Mouse (Mus musculus) gastrocnemius, postnatal 10 days (tissue): ENCODE measurements around the gene Sdad1. TPM values are rescaled to one million over a fixed set of nuclear protein-coding genes. Genes with fewer than 3 reads are reported as not detected.

Experiments used
- DNase-seq: peaks from one replicate; pipeline ENCODE4 v3.0.0; 2021; ENCODE audit warnings: mixed read lengths
- total RNA-seq, 2 experiments: library from RNA; stranded (reverse); gene quantifications; 2 replicates each; pipeline ENCODE4 v1.2.3; 2021

Sdad1 gene
- total RNA-seq, 2 experiments from 2014 or later, result 20.3 to 20.8 TPM

- DNase-seq, result peak; percentile 94
Measured at GRCm38 (mm10) chr5:92312046-92312715, 1.9 kb upstream of the Sdad1 start.

DNA sequence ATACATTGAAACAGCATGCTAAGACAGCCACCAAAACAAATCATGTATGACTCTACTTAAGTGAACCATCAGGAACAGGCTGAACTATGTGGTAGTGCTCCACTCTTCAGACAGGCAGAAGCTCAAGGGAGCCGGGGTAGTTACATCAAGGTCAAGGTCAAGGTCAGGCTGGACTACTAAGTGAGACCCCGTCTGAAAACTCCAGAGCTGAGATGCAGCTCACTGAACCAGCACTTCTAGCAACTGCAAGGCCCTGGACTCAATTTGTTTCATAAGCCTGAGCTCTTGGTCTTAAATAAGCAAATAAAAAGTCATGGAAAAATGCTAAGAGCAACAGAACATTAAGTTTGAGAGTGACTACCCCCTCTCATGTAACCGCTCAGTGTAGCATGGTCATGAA, 6.0 kb downstream of the Sdad1 start:
- DNase-seq, result no peak

GRCm38 (mm10) chr5:92302149-92302840, 8.0 kb downstream of the Sdad1 start:
- no peak for DNase-seq

- no peak for DNase-seq
Measured at GRCm38 (mm10) chr5:92294525-92294924, 15.8 kb downstream of the Sdad1 start.

DNA sequence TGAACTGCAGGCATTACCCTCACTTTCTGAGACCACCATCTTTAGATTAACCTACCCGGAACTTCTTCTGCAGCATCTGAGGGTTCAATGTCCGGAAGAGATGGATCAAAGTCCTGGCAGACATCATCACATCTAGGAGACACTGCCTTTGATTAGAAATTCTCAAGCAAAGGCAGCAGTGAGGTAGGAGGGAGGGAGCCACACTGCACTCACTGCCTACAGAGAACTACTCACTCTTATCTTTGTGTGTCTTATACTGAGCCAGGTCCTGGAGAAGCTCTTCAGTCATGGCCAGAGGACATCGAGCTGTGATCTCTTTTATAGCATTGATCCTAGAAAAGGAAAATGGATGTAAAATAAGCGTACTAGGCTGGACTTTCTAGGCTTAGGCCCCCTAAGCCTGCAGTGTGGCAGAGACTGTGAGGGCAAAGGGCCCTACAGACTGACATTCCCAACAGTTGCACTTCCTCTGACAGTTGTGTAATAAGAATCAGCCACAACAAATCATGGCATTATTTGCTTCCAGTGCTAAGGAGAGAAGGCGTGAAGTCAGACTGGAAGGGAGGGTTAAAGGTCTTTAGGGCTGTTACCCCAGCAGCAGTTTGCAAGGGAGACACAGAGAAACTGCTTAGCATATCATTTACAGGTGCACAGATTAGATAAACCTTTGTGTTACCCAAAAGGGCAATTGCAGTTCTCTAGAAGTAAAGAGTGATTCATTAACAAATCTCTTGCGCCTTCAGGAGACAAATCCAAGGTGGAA, 18.4 kb downstream of the Sdad1 start:
- no peak for DNase-seq

GRCm38 (mm10) chr5:92287840-92288239, 22.4 kb downstream of the Sdad1 start:
- no peak for DNase-seq

DNA sequence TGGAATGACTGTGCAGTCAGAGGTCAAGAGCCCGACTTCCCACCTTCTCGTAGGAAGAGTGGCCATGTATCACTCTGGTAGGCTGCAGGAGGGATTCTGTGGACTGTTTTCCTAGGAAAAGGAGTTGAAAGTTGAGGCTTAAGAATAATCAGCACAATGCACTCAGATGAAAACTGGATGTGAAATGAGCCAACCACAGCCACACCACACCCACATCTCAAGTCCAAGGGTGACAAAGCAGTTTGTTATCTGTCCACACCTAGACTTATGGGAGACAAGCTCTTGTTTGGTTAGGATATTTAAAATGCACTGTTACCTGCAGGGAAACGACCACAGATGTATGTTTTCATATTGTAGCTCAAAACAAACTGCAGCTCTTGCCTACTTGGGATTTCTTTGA, 27.2 kb downstream of the Sdad1 start:
- no peak for DNase-seq

GRCm38 (mm10) chr5:92282571-92282970, 27.7 kb downstream of the Sdad1 start:
- peak; percentile 47 for DNase-seq

GRCm38 (mm10) chr5:92278942-92279537, 31.2 kb downstream of the Sdad1 start:
- no peak for DNase-seq

GRCm38 (mm10) chr5:92277437-92278394, 32.6 kb downstream of the Sdad1 start, which contains the start of gene Naaa:
Gene Naaa, minus strand, starts transcription at chr5:92278170.
- DNase-seq, result peak; percentile 82

DNA sequence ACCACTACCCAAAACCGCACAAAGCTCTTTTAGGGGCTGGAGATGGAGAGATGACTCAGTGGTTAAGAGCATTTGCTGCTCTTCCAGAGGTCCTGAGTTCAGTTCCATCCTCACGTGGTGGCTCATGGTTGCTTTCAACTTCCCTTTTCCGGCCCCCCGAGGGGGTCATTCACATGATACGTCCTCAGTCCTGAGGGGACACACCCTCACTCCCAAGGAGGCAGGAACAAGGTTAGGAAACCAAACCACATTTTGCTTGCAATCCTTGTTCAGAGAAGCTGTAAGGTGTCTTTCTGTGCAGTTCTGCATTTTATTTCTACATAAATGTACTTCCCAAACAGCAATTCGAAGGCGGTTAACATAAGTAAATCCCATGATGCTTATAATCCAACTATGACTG, 39.8 kb downstream of the Sdad1 start:
- no peak for DNase-seq

- DNase-seq, result peak; percentile 49
Measured at GRCm38 (mm10) chr5:92263761-92264359, 46.4 kb downstream of the Sdad1 start.

DNA sequence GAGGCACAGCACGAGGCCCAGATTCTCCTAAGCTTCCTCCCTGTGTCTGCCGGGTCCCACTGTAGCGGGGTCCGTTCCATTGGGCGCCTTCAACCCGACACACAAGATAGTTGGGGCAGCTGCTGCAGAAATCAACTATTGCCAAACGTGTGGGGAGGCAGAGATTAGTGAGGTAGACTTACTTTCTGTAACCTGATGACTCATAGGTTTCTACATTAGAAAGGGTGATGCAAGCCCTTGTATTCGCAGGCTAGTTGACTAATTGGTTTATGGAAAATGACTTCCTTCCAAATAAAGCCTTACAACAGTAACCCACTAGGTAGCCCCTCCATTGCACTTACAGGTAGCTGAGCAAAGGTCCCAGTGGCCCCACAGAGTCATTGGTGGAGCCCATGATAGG, 47.6 kb downstream of the Sdad1 start:
- DNase-seq, result no peak

GRCm38 (mm10) chr5:92256218-92256617, 54.1 kb downstream of the Sdad1 start, which contains the start of gene Ppef2:
Gene Ppef2, minus strand, starts transcription at chr5:92256278.
- DNase-seq, result no peak

GRCm38 (mm10) chr5:92254476-92254875, 55.8 kb downstream of the Sdad1 start:
- no peak for DNase-seq

DNA sequence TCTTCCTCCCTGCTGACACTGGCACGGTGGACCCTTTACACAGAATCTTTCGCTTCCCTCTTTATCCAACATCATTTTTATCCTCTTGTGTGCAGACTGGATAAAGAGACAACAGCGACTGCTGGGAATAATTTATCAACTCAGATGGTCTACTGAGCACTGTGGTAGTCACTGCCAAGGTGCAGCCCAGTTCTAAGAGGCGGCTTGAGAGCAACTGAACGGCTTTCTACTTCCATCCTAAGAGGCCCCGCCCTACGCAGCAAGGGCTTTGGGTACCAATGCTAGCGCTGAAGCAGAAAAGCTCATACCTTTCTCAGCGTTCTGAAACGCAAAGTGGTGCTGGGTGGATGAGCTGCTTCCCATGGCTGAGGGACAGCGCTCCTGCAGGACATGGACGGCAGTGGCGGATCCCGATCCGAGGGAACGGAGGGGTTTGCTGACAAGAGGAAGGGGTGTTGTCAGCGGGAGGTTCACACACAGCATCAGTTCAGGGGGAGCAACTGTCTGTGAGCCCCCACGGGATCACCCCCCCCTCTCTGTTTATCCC, 57.4 kb downstream of the Sdad1 start:
- DNase-seq, result no peak

DNA sequence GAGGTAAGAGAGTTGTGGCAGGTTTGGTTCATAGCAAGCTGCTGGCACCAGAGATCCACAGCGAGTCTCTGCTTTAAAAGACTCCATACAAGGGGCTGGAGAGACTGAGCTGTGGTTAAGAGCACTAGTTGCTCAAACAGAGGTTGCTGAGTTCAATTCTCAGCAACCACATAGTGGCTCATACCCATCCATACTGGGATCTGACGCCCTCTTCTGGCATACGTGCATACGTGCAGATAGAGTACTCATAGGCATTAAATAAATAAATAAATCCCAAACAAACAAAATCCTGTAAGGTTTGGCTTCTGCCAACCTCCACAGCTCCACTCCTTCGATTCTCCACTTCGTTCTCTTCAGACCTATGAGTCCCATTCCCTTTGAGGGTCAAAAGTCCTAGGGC, 58.2 kb downstream of the Sdad1 start:
- DNase-seq, result no peak

- no peak for DNase-seq
Measured at GRCm38 (mm10) chr5:92248614-92249013, 61.7 kb downstream of the Sdad1 start.

GRCm38 (mm10) chr5:92245483-92245882, 64.8 kb downstream of the Sdad1 start:
- DNase-seq, result no peak

DNA sequence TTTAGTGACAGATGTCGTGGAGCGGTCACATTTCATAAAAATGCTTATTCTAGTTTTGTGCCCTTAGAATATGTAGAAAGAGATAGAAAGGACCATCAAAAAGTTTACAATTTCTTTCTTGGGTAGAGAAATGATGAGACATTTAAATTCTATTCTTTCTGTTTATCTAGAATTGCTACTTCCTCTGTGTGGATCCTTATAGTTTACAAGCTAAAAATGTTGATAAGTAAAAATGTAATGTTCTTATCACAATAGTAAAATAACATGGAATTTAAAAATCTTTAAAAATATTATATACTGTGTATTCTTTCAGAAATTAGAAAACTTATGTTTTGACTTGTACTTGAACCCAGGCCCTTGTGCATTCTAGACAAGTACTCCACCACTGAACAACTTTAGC, 65.4 kb downstream of the Sdad1 start:
- DNase-seq, result no peak

DNA sequence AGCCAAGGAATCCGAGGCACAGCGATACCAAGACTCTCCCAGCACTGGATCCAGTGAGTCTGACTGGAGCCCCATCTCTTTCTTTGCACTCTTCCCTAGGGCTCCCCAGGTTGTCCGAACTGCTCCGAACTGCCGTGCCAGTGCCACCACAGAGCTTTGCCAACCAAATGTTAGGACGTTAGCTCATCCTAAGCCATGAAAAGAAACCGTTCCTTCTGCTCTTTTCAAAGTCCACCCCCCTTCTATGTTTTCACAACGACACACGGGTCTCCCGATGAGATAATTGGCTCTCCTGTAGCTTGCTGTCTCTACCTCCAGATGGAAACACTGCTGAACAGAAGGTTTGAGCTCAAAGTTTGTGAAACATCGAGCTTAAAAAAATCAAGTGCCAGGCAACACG, 69.5 kb downstream of the Sdad1 start:
- no peak for DNase-seq
